Mouse (Mus musculus) hindbrain, embryonic 10.5 days (tissue): ENCODE data around the gene Fbxo10. TPM values are rescaled to one million over a fixed set of nuclear protein-coding genes. Genes with fewer than 3 reads are reported as not detected.
"Not testable (repeated sequence)": the region's sequence is repeated elsewhere in the genome, so short reads cannot be mapped to it uniquely, and the experiment has no call there.

ENCODE experiments used
- DNase-seq: peaks from one replicate; pipeline ENCODE4 v3.0.0-alpha.2; 2017; ENCODE audit warnings: low spot score
- H3K27ac ChIP-seq: fragments of 300-500 bp; sonication (generic); 2 replicates; pipeline ENCODE4 v1.5.1; 2016; ENCODE audit warnings: mild to moderate bottlenecking, moderate library complexity
- H3K27me3 ChIP-seq: fragments of 300-500 bp; sonication (generic); 2 replicates; pipeline ENCODE4 v1.6.1; 2016; ENCODE audit warnings: mild to moderate bottlenecking; ENCODE audit not compliant: poor library complexity, insufficient read depth, severe bottlenecking
- H3K36me3 ChIP-seq: fragments of 300-500 bp; sonication (generic); 2 replicates; pipeline ENCODE4 v1.6.1; 2016; ENCODE audit warnings: mild to moderate bottlenecking, moderate library complexity
- H3K4me1 ChIP-seq: fragments of 300-500 bp; sonication (generic); replicated peaks from 2 replicates; pipeline ENCODE4 v1.6.1; 2016; ENCODE audit warnings: mild to moderate bottlenecking
- H3K4me3 ChIP-seq: fragments of 300-500 bp; sonication (generic); 2 replicates; pipeline ENCODE4 v1.5.1; 2016; ENCODE audit warnings: mild to moderate bottlenecking, moderate library complexity
- H3K9me3 ChIP-seq: fragments of 300-500 bp; sonication (generic); 2 replicates; pipeline ENCODE4 v1.6.1; 2016; ENCODE audit warnings: mild to moderate bottlenecking, moderate library complexity
- WGBS: fragments of 180-500 bp; shearing (Covaris S2); methylation state at CpG from one replicate; pipeline ENCODE4 v1.1.7; 2016; 5-methylcytosine and 5-hydroxymethylcytosine counted together
- polyA plus RNA-seq: library from polyadenylated mRNA; unstranded; fragments of >200 nt; fragmentation: Nextera tagmentation; extraction: Ambion mirVana; gene quantifications from 2 replicates; pipeline ENCODE4 v1.2.1, GENCODE M21; 2016

Gene Fbxo10
- polyA plus RNA-seq, 1 experiment from 2014 or later, result 14.4 TPM

GRCm38 (mm10) chr4:45038879-45039278 is 45.5 kb downstream of the Fbxo10 start:
- not testable (repeated sequence) for H3K9me3 ChIP-seq, H3K27me3 ChIP-seq, H3K4me1 ChIP-seq, H3K27ac ChIP-seq, H3K4me3 ChIP-seq, DNase-seq
- WGBS, result 55% methylated on average over 8 of the region's 8 CpGs
- H3K36me3 ChIP-seq, result peaks cover 70% of the 10 kb centered on the region

GRCm38 (mm10) chr4:45037455-45038410 is 46.7 kb downstream of the Fbxo10 start:
- no peak overlapping the region for H3K4me3 ChIP-seq
- WGBS, result 90% methylated on average over 13 of the region's 13 CpGs
- H3K36me3 ChIP-seq, result peaks cover 73% of the 10 kb centered on the region
- H3K27ac ChIP-seq, result no peak overlapping the region
- H3K27me3 ChIP-seq, result no peaks in the 10 kb centered on the region
- no peaks in the 10 kb centered on the region for H3K9me3 ChIP-seq
- DNase-seq, result no peak
- H3K4me1 ChIP-seq, result no peaks in the 10 kb centered on the region

- no peaks in the 10 kb centered on the region for H3K9me3 ChIP-seq
- H3K36me3 ChIP-seq, result peaks cover 78% of the 10 kb centered on the region
- no peak overlapping the region for H3K4me3 ChIP-seq
- no peak for DNase-seq
- H3K27me3 ChIP-seq, result no peaks in the 10 kb centered on the region
- no peak overlapping the region for H3K27ac ChIP-seq
- no peaks in the 10 kb centered on the region for H3K4me1 ChIP-seq
- WGBS, result 86% methylated on average over 5 of the region's 5 CpGs
These were observed 47.8 kb downstream of the Fbxo10 start for GRCm38 (mm10) chr4:45036571-45036970.

- WGBS, result 93% methylated on average over 10 of the region's 10 CpGs
- Histone ChIP-seq H3K4me1 (no peaks in the 10 kb centered on the region), H3K27me3 (no peaks in the 10 kb centered on the region), H3K9me3 (no peaks in the 10 kb centered on the region), H3K27ac (no peak overlapping the region), H3K4me3 (no peak overlapping the region), H3K36me3 (peaks cover 78% of the 10 kb centered on the region)
- no peak for DNase-seq
These were observed 48.4 kb downstream of the Fbxo10 start for GRCm38 (mm10) chr4:45036048-45036447.

- no peaks in the 10 kb centered on the region for H3K9me3 ChIP-seq
- DNase-seq, result no peak
- WGBS, result 83% methylated on average over 16 of the region's 16 CpGs
- no peaks in the 10 kb centered on the region for H3K4me1 ChIP-seq
- no peak overlapping the region for H3K27ac ChIP-seq
- peaks cover 78% of the 10 kb centered on the region for H3K36me3 ChIP-seq
- no peak overlapping the region for H3K4me3 ChIP-seq
- H3K27me3 ChIP-seq, result no peaks in the 10 kb centered on the region
These were observed 49.4 kb downstream of the Fbxo10 start for GRCm38 (mm10) chr4:45034693-45035628.

- Histone ChIP-seq H3K4me1 (no peaks in the 10 kb centered on the region), H3K27me3 (no peaks in the 10 kb centered on the region), H3K27ac (no peak overlapping the region), H3K9me3 (no peaks in the 10 kb centered on the region), H3K36me3 (peaks cover 95% of the 10 kb centered on the region), H3K4me3 (no peak overlapping the region)
- no peak for DNase-seq
- WGBS, result 92% methylated on average over 9 of the region's 9 CpGs
These were observed 51.8 kb downstream of the Fbxo10 start for GRCm38 (mm10) chr4:45032586-45032985.

- H3K9me3 ChIP-seq, result no peaks in the 10 kb centered on the region
These were observed 57.9 kb downstream of the Fbxo10 start for GRCm38 (mm10) chr4:45026459-45026858.

GRCm38 (mm10) chr4:45019009-45019408 is 65.4 kb downstream of the Fbxo10 start:
- Histone ChIP-seq H3K36me3 (peaks cover 26% of the 10 kb centered on the region), H3K4me1 (peaks cover 29% of the 10 kb centered on the region), H3K4me3 (peak overlapping the region; percentile 86), H3K9me3 (no peaks in the 10 kb centered on the region), H3K27me3 (no peaks in the 10 kb centered on the region), H3K27ac (peak overlapping the region; percentile 82)
- 2% methylated on average over 14 of the region's 14 CpGs for WGBS
- peak; percentile 13 for DNase-seq

More at GRCm38 (mm10) chr4:45026459-45026858, 57.9 kb downstream of the Fbxo10 start:
- WGBS, result 89% methylated on average over 4 of the region's 4 CpGs
- Histone ChIP-seq H3K27ac (no peak overlapping the region), H3K36me3 (peaks cover 91% of the 10 kb centered on the region), H3K4me1 (no peaks in the 10 kb centered on the region), H3K27me3 (no peaks in the 10 kb centered on the region), H3K4me3 (no peak overlapping the region)
- DNase-seq, result no peak

GRCm38 (mm10) chr4:45018452-45018980 is 65.9 kb downstream of the Fbxo10 start, which contains the start of gene Polr1e:
Gene Polr1e, plus strand, starts transcription at chr4:45018583.
- H3K27ac ChIP-seq, result peak within 1 kb of the TSS; percentile 82
- under 1% methylated on average over 29 of the region's 29 CpGs for WGBS

GRCm38 (mm10) chr4:45015615-45016014 is 68.8 kb downstream of the Fbxo10 start:
- WGBS, result 12% methylated on average over 3 of the region's 3 CpGs

More at GRCm38 (mm10) chr4:45018452-45018980, 65.9 kb downstream of the Fbxo10 start, which contains the start of gene Polr1e:
- Histone ChIP-seq H3K9me3 (no peaks in the 10 kb centered on the region), H3K27me3 (no peaks in the 10 kb centered on the region), H3K36me3 (peaks cover 21% of the 10 kb centered on the region), H3K4me1 (peaks cover 34% of the 10 kb centered on the region), H3K4me3 (peak within 1 kb of the TSS; percentile 86)
- peak; percentile 93 for DNase-seq

GRCm38 (mm10) chr4:45013537-45013936 is 70.9 kb downstream of the Fbxo10 start:
- Histone ChIP-seq H3K36me3 (no peaks in the 10 kb centered on the region), H3K4me1 (peaks cover 34% of the 10 kb centered on the region), H3K27me3 (no peaks in the 10 kb centered on the region), H3K27ac (no peak overlapping the region), H3K4me3 (peak overlapping the region; percentile 82), H3K9me3 (no peaks in the 10 kb centered on the region)
- WGBS, result 6% methylated on average over 2 of the region's 2 CpGs
- DNase-seq, result no peak

More at GRCm38 (mm10) chr4:45015615-45016014, 68.8 kb downstream of the Fbxo10 start:
- no peak overlapping the region for H3K27ac ChIP-seq
- no peaks in the 10 kb centered on the region for H3K9me3 ChIP-seq
- no peaks in the 10 kb centered on the region for H3K27me3 ChIP-seq
- H3K36me3 ChIP-seq, result no peaks in the 10 kb centered on the region
- H3K4me1 ChIP-seq, result peaks cover 43% of the 10 kb centered on the region
- peak; percentile 33 for DNase-seq
- no peak overlapping the region for H3K4me3 ChIP-seq

GRCm38 (mm10) chr4:45013031-45013431 is 71.4 kb downstream of the Fbxo10 start:
- DNase-seq, result no peak
- 2% methylated on average over 13 of the region's 13 CpGs for WGBS
- Histone ChIP-seq H3K27me3 (no peaks in the 10 kb centered on the region), H3K4me1 (peaks cover 30% of the 10 kb centered on the region), H3K36me3 (no peaks in the 10 kb centered on the region), H3K9me3 (no peaks in the 10 kb centered on the region), H3K4me3 (peak overlapping the region; percentile 82), H3K27ac (peak overlapping the region; percentile 84)
